Comparison of ENCODE assay signal across 28 mouse cellular contexts in genomic region chr12:86470912-86471311, GRCm38 (mm10).
DNase-seq lines count a peak whose midpoint lies in the region; ATAC-seq and TF ChIP-seq lines count a peak whose summit lies in the region.
"Had no signal": no experiment of that assay in that cellular context is flagged by ENCODE, and none has a peak within 500 bp of the region (broad histone marks: within the 10 kb centered on the region; RNA-seq: fewer than 3 reads in every experiment).

No protein-coding gene starts in this region.

- DNase-seq in testis, postnatal 10 days (ENCODE audit: low spot score): no peak
- DNase-seq in ES-CJ7 (ENCODE audit: low read depth, low spot score): peak; percentile 96
- DNase-seq in R1 (ENCODE audit: low read depth, low spot score): peak; percentile 95
- no peak for DNase-seq in thymus, postnatal 36 days
- no peak for DNase-seq in adrenal gland, adult 2 months
- DNase-seq: adrenal gland, postnatal 10 days; adrenal gland, postnatal 25 days; B cell, adult 2 months; cerebellum, adult 11 months; cerebellum, adult 18-20 months; cerebellum, adult 8-10 months; cerebellum, adult 9-11 months; cerebellum, postnatal 14 days; cerebellum, postnatal 36 days; embryo, embryonic 11 days; forebrain, postnatal 0 days had no signal

- H3K27ac ChIP-seq in testis, adult 2 months (ENCODE audit: control insufficient read depth, insufficient read depth, low read depth, low read length): no peak overlapping the region
- no peak overlapping the region for H3K27ac ChIP-seq in forebrain, embryonic 15.5 days (replicated peaks)
- H3K27ac ChIP-seq: embryonic facial prominence, embryonic 13.5 days; embryonic facial prominence, embryonic 15.5 days; forebrain, embryonic 10.5 days; forebrain, embryonic 12.5 days had no signal

- H3K36me3 ChIP-seq in testis, adult 2 months (ENCODE audit: control insufficient read depth, insufficient read depth, low read length): no peaks in the 10 kb centered on the region
- no peaks in the 10 kb centered on the region for H3K36me3 ChIP-seq in forebrain, embryonic 15.5 days
- H3K36me3 ChIP-seq: embryonic facial prominence, embryonic 13.5 days; embryonic facial prominence, embryonic 15.5 days; forebrain, embryonic 10.5 days; forebrain, embryonic 12.5 days; G1E had no signal

- H3K4me3 ChIP-seq in testis, adult 2 months (ENCODE audit: control insufficient read depth, low read depth, low read length): peak overlapping the region; percentile 81
- no peak overlapping the region for H3K4me3 ChIP-seq in forebrain, embryonic 15.5 days
- H3K4me3 ChIP-seq: embryonic facial prominence, embryonic 13.5 days; embryonic facial prominence, embryonic 15.5 days; erythroblast, embryonic 14.5 days; forebrain, embryonic 10.5 days; forebrain, embryonic 12.5 days had no signal

- ATAC-seq in forebrain, embryonic 15.5 days (replicated peaks): no peak
- ATAC-seq: activated CD4-positive, CD25-positive, alpha-beta regulatory T cell, adult 4 months; CD4-positive, CD25-positive, alpha-beta regulatory T cell, adult 4 months; forebrain, embryonic 14.5 days; forebrain, postnatal 0 days; Patski had no signal

- no peaks in the 10 kb centered on the region for H3K27me3 ChIP-seq in testis, adult 2 months (ENCODE audit: control insufficient read depth, insufficient read depth, low read length)
- H3K27me3 ChIP-seq in forebrain, embryonic 15.5 days: no peaks in the 10 kb centered on the region
- H3K27me3 ChIP-seq: embryonic facial prominence, embryonic 15.5 days; forebrain, embryonic 12.5 days had no signal

- no peak overlapping the region for H3K4me2 ChIP-seq in forebrain, embryonic 15.5 days (replicated peaks)
- H3K4me2 ChIP-seq: embryonic facial prominence, embryonic 13.5 days; embryonic facial prominence, embryonic 15.5 days; forebrain, embryonic 12.5 days had no signal

- H3K9me3 ChIP-seq in forebrain, embryonic 15.5 days: no peaks in the 10 kb centered on the region
- H3K9me3 ChIP-seq: embryonic facial prominence, embryonic 13.5 days; embryonic facial prominence, embryonic 15.5 days; forebrain, embryonic 12.5 days; G1E had no signal

- 60% methylated on average over 6 of the region's 6 CpGs for whole genome bisulfite sequencing in forebrain, embryonic 15.5 days

- H3K4me1 ChIP-seq in testis, adult 2 months (ENCODE audit: control insufficient read depth, insufficient read depth, low read length): peaks cover 9% of the 10 kb centered on the region
- no peaks in the 10 kb centered on the region for H3K4me1 ChIP-seq in forebrain, embryonic 15.5 days
- H3K4me1 ChIP-seq: forebrain, embryonic 12.5 days had no signal

- TF ChIP-seq POLR2A in testis, adult 2 months (IDR thresholded peaks at IDR 0.05; ENCODE audit: control insufficient read depth, low read depth, low read length): no peak

- TF ChIP-seq CTCF in testis, adult 2 months (IDR thresholded peaks at IDR 0.05; ENCODE audit: control insufficient read depth, insufficient read depth, insufficient replicate concordance, low read depth, low read length): no peak

- no peak overlapping the region for H3K9ac ChIP-seq in forebrain, embryonic 15.5 days (replicated peaks)
- H3K9ac ChIP-seq: embryonic facial prominence, embryonic 13.5 days; embryonic facial prominence, embryonic 15.5 days; forebrain, embryonic 12.5 days; forebrain, postnatal 0 days had no signal

Comparison
In these comparisons a context has a peak if more than half of its experiments do, and no peak if none do; other contexts are left out.
1. DNase-seq: peak in ES-CJ7 (single experiment) and R1 (single experiment); none in testis, postnatal 10 days (single experiment), thymus, postnatal 36 days (0 of 2) and adrenal gland, adult 2 months (single experiment).